22 mouse cellular contexts compared by ENCODE assay signal in the genomic region with DNA sequence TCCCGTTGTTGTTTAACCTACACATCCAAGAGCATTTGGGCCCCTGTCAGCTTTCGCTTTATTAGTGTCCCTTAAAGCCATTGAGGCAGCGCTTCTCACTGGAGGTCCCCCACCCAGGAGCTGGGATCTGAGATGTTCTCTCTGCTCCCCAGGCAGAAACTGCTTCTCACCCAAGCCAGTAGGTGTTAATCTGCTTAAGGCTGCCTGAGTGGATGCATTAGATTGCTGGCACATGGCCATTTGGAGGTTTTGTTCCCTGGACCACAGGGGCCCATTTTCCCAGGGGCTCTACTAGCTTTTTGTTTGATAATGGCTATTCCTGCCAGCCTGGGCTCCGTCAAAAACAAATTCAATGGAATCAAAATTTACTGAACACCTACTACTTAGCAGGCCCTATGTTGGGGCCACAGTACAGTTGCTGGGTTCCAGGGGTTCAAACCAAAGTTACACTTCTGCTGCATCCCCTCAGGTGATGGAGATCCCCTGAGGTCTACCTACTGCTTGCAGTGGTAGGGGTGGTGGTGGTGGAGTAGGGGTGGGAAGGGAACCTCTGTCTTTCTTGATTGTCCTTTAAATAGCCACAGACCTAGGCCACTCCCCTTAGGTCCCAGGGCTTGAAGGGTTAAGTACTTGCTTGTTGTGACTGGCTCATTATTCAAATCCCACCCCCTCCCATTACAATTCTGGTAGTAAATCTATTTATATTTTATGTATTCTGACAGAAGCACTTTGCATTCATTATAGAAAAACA. TPM values are rescaled to one million over a fixed set of nuclear protein-coding genes. Genes with fewer than 3 reads are reported as not detected.
DNase-seq lines count a peak whose midpoint lies in the region; ATAC-seq and TF ChIP-seq lines count a peak whose summit lies in the region.
"Had no signal": no experiment of that assay in that cellular context is flagged by ENCODE, and none has a peak within 500 bp of the region (broad histone marks: within the 10 kb centered on the region; RNA-seq: fewer than 3 reads in every experiment).

No protein-coding gene starts in this region.

- no peaks in the 10 kb centered on the region for H3K9me3 ChIP-seq in forebrain, embryonic 10.5 days
- H3K9me3 ChIP-seq in forebrain, postnatal 0 days (ENCODE audit: low read length), result no peaks in the 10 kb centered on the region
- H3K9me3 ChIP-seq in midbrain, embryonic 12.5 days, result no peaks in the 10 kb centered on the region
- H3K9me3 ChIP-seq: embryonic facial prominence, embryonic 13.5 days; heart, embryonic 10.5 days; liver, embryonic 13.5 days; neural tube, embryonic 13.5 days; stomach, embryonic 15.5 days had no signal

- H3K27ac ChIP-seq in forebrain, embryonic 10.5 days, result peak overlapping the region; percentile 20; the same call in 1 of the 2 replicates
- H3K27ac ChIP-seq in forebrain, postnatal 0 days (ENCODE audit: low read depth, low read length), result no peak overlapping the region
- peak overlapping the region; percentile 52 for H3K27ac ChIP-seq in midbrain, embryonic 12.5 days (replicated peaks)
- H3K27ac ChIP-seq: embryonic facial prominence, embryonic 13.5 days; heart, embryonic 10.5 days; layer of hippocampus, adult 2 months; liver, embryonic 13.5 days; neural tube, embryonic 13.5 days; stomach, embryonic 15.5 days had no signal

- peaks cover 43% of the 10 kb centered on the region for H3K36me3 ChIP-seq in forebrain, embryonic 10.5 days (replicated peaks)
- H3K36me3 ChIP-seq in forebrain, postnatal 0 days (ENCODE audit: insufficient read depth), result no peaks in the 10 kb centered on the region
- peaks cover 49% of the 10 kb centered on the region for H3K36me3 ChIP-seq in midbrain, embryonic 12.5 days
- H3K36me3 ChIP-seq: embryonic facial prominence, embryonic 13.5 days; heart, embryonic 10.5 days; liver, embryonic 13.5 days; neural tube, embryonic 13.5 days; stomach, embryonic 15.5 days had no signal

- peaks cover 31% of the 10 kb centered on the region for H3K4me1 ChIP-seq in forebrain, embryonic 10.5 days
- H3K4me1 ChIP-seq in forebrain, postnatal 0 days (ENCODE audit: insufficient read depth), result peaks cover 5% of the 10 kb centered on the region; the same call in 1 of the 2 replicates
- H3K4me1 ChIP-seq in midbrain, embryonic 12.5 days, result peaks cover 14% of the 10 kb centered on the region

- no peak for TF ChIP-seq CTCF in forebrain, postnatal 0 days (IDR thresholded peaks at IDR 0.05; ENCODE audit: low read depth)

- peaks cover 53% of the 10 kb centered on the region for H3K27me3 ChIP-seq in forebrain, embryonic 10.5 days (ENCODE audit: poor library complexity, severe bottlenecking)
- no peaks in the 10 kb centered on the region for H3K27me3 ChIP-seq in forebrain, postnatal 0 days (ENCODE audit: insufficient read depth, low read length)
- no peaks in the 10 kb centered on the region for H3K27me3 ChIP-seq in midbrain, embryonic 12.5 days
- H3K27me3 ChIP-seq: embryonic facial prominence, embryonic 13.5 days; liver, embryonic 13.5 days; neural tube, embryonic 13.5 days; stomach, embryonic 15.5 days had no signal

- no peak for DNase-seq in forebrain, embryonic 10.5 days (ENCODE audit: extremely low spot score, low spot score)
- no peak for DNase-seq in forebrain, postnatal 0 days
- peak; percentile 68 for DNase-seq in retina, postnatal 1 day
- DNase-seq in retina, embryonic 14.5 days (ENCODE audit: low spot score), result no peak
- no peak for DNase-seq in thymus, postnatal 25 days
- no peak for DNase-seq in lung, postnatal 36 days
- DNase-seq in heart, adult 18-20 months, result no peak
- DNase-seq: adrenal gland, postnatal 36 days; cerebellum, adult 11 months; cerebellum, adult 9-11 months; kidney, adult 2 months; kidney, postnatal 10 days; liver, embryonic 13.5 days; lung, adult 2 months; thymus, postnatal 36 days had no signal

- WGBS in forebrain, embryonic 10.5 days, result 33% methylated on average over 4 of the region's 4 CpGs
- 16% methylated on average over 4 of the region's 4 CpGs for WGBS in forebrain, postnatal 0 days
- 33% methylated on average over 4 of the region's 4 CpGs for WGBS in midbrain, embryonic 12.5 days

- no peak overlapping the region for H3K4me3 ChIP-seq in forebrain, embryonic 10.5 days
- no peak overlapping the region for H3K4me3 ChIP-seq in forebrain, postnatal 0 days (ENCODE audit: low read depth, low read length)
- no peak overlapping the region for H3K4me3 ChIP-seq in midbrain, embryonic 12.5 days
- H3K4me3 ChIP-seq: embryonic facial prominence, embryonic 13.5 days; heart, embryonic 10.5 days; layer of hippocampus, adult 2 months; liver, embryonic 13.5 days; megakaryocyte, embryonic 14.5 days; neural tube, embryonic 13.5 days; stomach, embryonic 15.5 days had no signal

- H3K9ac ChIP-seq in forebrain, postnatal 0 days, result no peak overlapping the region
- H3K9ac ChIP-seq in midbrain, embryonic 12.5 days (replicated peaks), result no peak overlapping the region
- H3K9ac ChIP-seq: embryonic facial prominence, embryonic 13.5 days; liver, embryonic 13.5 days; neural tube, embryonic 13.5 days; stomach, embryonic 15.5 days had no signal

- no peak overlapping the region for H3K4me2 ChIP-seq in forebrain, postnatal 0 days (ENCODE audit: low read depth)
- H3K4me2 ChIP-seq in midbrain, embryonic 12.5 days (replicated peaks), result no peak overlapping the region
- H3K4me2 ChIP-seq: embryonic facial prominence, embryonic 13.5 days; liver, embryonic 13.5 days; neural tube, embryonic 13.5 days; stomach, embryonic 15.5 days had no signal

- no peak; the same call in 1 of the 2 replicates for ATAC-seq in forebrain, postnatal 0 days
- ATAC-seq in midbrain, embryonic 12.5 days (ENCODE audit: low FRiP score, low read depth), result peak; percentile 65; the same call in 1 of the 2 replicates

RNA-seq across cellular contexts. Expression of gene Ric8b, which starts 28.1 kb away (rescaled TPM):
- 25.3 and 27.8 TPM in 2 replicates for polyA plus RNA-seq in forebrain, embryonic 10.5 days (2016; fragmentation: Nextera tagmentation; extraction: Ambion mirVana)
- 48.2 and 63.8 TPM in 2 replicates for total RNA-seq in forebrain, postnatal 0 days (2014; rRNA removed)
- polyA plus RNA-seq in forebrain, postnatal 0 days (2015; fragmentation: Nextera tagmentation; extraction: Ambion mirVana), result 20.2 and 31.5 TPM in 2 replicates
- 37.2 and 37.6 TPM in 2 replicates for polyA plus RNA-seq in midbrain, embryonic 12.5 days (2016; fragmentation: Nextera tagmentation; extraction: Ambion mirVana)
- 10 to 100 TPM; 37.8 to 42.2 TPM for total RNA-seq in heart, adult 18-20 months (2021)
